18 mouse cellular contexts compared by ENCODE assay signal in genomic region chr16:31047186-31047898, GRCm38 (mm10). TPM values are rescaled to one million over a fixed set of nuclear protein-coding genes. Genes with fewer than 3 reads are reported as not detected.
DNase-seq lines count a peak whose midpoint lies in the region; ATAC-seq and TF ChIP-seq lines count a peak whose summit lies in the region.
"Had no signal": no experiment of that assay in that cellular context is flagged by ENCODE, and none has a peak within 500 bp of the region (broad histone marks: within the 10 kb centered on the region; RNA-seq: fewer than 3 reads in every experiment).

No protein-coding gene starts in this region.

- TF ChIP-seq POLR2A in brain, embryonic 14.5 days (IDR thresholded peaks at IDR 0.05; ENCODE audit: borderline replicate concordance, extremely low read depth, insufficient read depth, insufficient read length, poor library complexity, severe bottlenecking) = no peak

- H3K36me3 ChIP-seq in hindbrain, embryonic 10.5 days = 0 out of 2 replicates have a peak, but pooled peaks cover 5% of the 10 kb centered on the region
- H3K36me3 ChIP-seq in hindbrain, postnatal 0 days (ENCODE audit: insufficient read depth, low read length) = no peaks in the 10 kb centered on the region
- H3K36me3 ChIP-seq: liver, embryonic 15.5 days; neural tube, embryonic 12.5 days had no signal

- no peak for TF ChIP-seq CTCF in hindbrain, postnatal 0 days (IDR thresholded peaks at IDR 0.05; ENCODE audit: low read depth)
- TF ChIP-seq CTCF in brain, embryonic 14.5 days (IDR thresholded peaks at IDR 0.05; ENCODE audit: borderline replicate concordance, extremely low read depth, insufficient read depth, insufficient read length) = no peak

- 87% methylated on average over 10 of the region's 10 CpGs for WGBS in hindbrain, embryonic 10.5 days
- 75% methylated on average over 10 of the region's 10 CpGs for WGBS in hindbrain, postnatal 0 days

- H3K9me3 ChIP-seq in hindbrain, embryonic 10.5 days = no peaks in the 10 kb centered on the region
- H3K9me3 ChIP-seq in hindbrain, postnatal 0 days (ENCODE audit: low read length) = no peaks in the 10 kb centered on the region
- H3K9me3 ChIP-seq: liver, embryonic 15.5 days; neural tube, embryonic 12.5 days had no signal

- H3K27me3 ChIP-seq in hindbrain, embryonic 10.5 days (ENCODE audit: insufficient read depth, poor library complexity, severe bottlenecking) = no peaks in the 10 kb centered on the region
- H3K27me3 ChIP-seq in hindbrain, postnatal 0 days (ENCODE audit: insufficient read depth, low read length) = no peaks in the 10 kb centered on the region
- H3K27me3 ChIP-seq: liver, embryonic 15.5 days; neural tube, embryonic 12.5 days had no signal

- H3K4me1 ChIP-seq in hindbrain, embryonic 10.5 days (replicated peaks) = peaks cover 36% of the 10 kb centered on the region
- no peaks in the 10 kb centered on the region; the same call in 1 of the 2 replicates for H3K4me1 ChIP-seq in hindbrain, postnatal 0 days (ENCODE audit: insufficient read depth, low read length)
- H3K4me1 ChIP-seq: neural tube, embryonic 12.5 days had no signal

- no peak overlapping the region for H3K4me3 ChIP-seq in hindbrain, embryonic 10.5 days
- H3K4me3 ChIP-seq in hindbrain, postnatal 0 days (ENCODE audit: low read length) = no peak overlapping the region
- H3K4me3 ChIP-seq: heart, adult 2 months; liver, embryonic 15.5 days; neural tube, embryonic 12.5 days had no signal

- no peak overlapping the region for H3K9ac ChIP-seq in hindbrain, postnatal 0 days (replicated peaks; ENCODE audit: low read length)
- H3K9ac ChIP-seq: liver, embryonic 15.5 days; neural tube, embryonic 12.5 days had no signal

- ATAC-seq in hindbrain, postnatal 0 days = no peak

- H3K4me2 ChIP-seq in hindbrain, postnatal 0 days (ENCODE audit: low read depth, low read length) = no peak overlapping the region
- H3K4me2 ChIP-seq: liver, embryonic 15.5 days; neural tube, embryonic 12.5 days had no signal

- DNase-seq in hindbrain, embryonic 10.5 days (ENCODE audit: low spot score) = no peak
- DNase-seq in hindbrain, postnatal 0 days (ENCODE audit: low spot score) = no peak
- DNase-seq in brain, adult 2 months (ENCODE audit: low read depth, low spot score) = peak; percentile 87
- peak; percentile 31 for DNase-seq in brain, embryonic 14.5 days (ENCODE audit: low read depth)
- DNase-seq in cerebellum, postnatal 10 days = peak; percentile 48 to 50
- DNase-seq in Muller cell, postnatal 12 days (ENCODE audit: inconsistent ontology term) = no peak
- DNase-seq in yolk sac, embryonic 10.5 days (ENCODE audit: low spot score) = no peak
- DNase-seq: adrenal gland, postnatal 36 days; gastrocnemius, postnatal 10 days; heart, adult 2 months; heart, postnatal 4 days; kidney, adult 2 months; kidney, postnatal 25 days; lung, postnatal 36 days; right cerebral cortex, postnatal 25 days; thymus, postnatal 14 days had no signal

- peak overlapping the region; percentile 59 for H3K27ac ChIP-seq in hindbrain, embryonic 10.5 days
- no peak overlapping the region for H3K27ac ChIP-seq in hindbrain, postnatal 0 days
- H3K27ac ChIP-seq: heart, adult 2 months; liver, embryonic 15.5 days; neural tube, embryonic 12.5 days had no signal

RNA-seq across cellular contexts. Expression of gene Xxylt1, which starts 33.9 kb away (rescaled TPM):
- 12.1 and 15.1 TPM in 2 replicates for polyA plus RNA-seq in hindbrain, embryonic 10.5 days (2016; fragmentation: Nextera tagmentation; extraction: Ambion mirVana)
- 32.8 and 42.4 TPM in 2 replicates for total RNA-seq in hindbrain, postnatal 0 days (2014; rRNA removed)
- 18.4 and 21.0 TPM in 2 replicates for polyA plus RNA-seq in hindbrain, postnatal 0 days (2015; fragmentation: Nextera tagmentation; extraction: Ambion mirVana)
- 13.9 and 15.3 TPM in 2 replicates for polyA plus RNA-seq in brain, embryonic 14.5 days (2012; rRNA removed)

Comparison
In these comparisons a context has a peak if more than half of its experiments do, and no peak if none do; other contexts are left out.
1. DNase-seq: peak in brain, adult 2 months (single experiment), brain, embryonic 14.5 days (single experiment) and cerebellum, postnatal 10 days (2 of 2); none in hindbrain, embryonic 10.5 days (single experiment), hindbrain, postnatal 0 days (single experiment), Muller cell, postnatal 12 days (single experiment) and yolk sac, embryonic 10.5 days (single experiment).